Mouse (Mus musculus): ENCODE measurements at regions not wholly inside any gene's neighbourhood (a gene's known extent, or its start where the extent isn't known, plus 50 kb on each side); places are given as distances from the start of the nearest gene placed in this dataset.

- no peak overlapping the region for H3K4me3 ChIP-seq (ENCODE audit: low read depth, low read length)
- H3K27me3 ChIP-seq (ENCODE audit: control insufficient read depth, insufficient read depth, low read length), result no peaks in the 10 kb centered on the region
- no peaks in the 10 kb centered on the region for H3K36me3 ChIP-seq (ENCODE audit: control insufficient read depth, insufficient read depth, low read length)
- peaks cover 3% of the 10 kb centered on the region; the same call in 1 of the 2 replicates for H3K4me1 ChIP-seq (ENCODE audit: control insufficient read depth, insufficient read depth, insufficient read length, low read length)
- TF ChIP-seq CTCF (IDR thresholded peaks at IDR 0.05; ENCODE audit: extremely low read depth, insufficient read length, insufficient replicate concordance, low read depth, low read length) (no peak), POLR2A (IDR thresholded peaks at IDR 0.05; ENCODE audit: low read depth, low read length) (no peak)
- 43% methylated on average over 2 of the region's 2 CpGs for WGBS
- H3K27ac ChIP-seq (ENCODE audit: insufficient read depth, low read depth, low read length), result no peak overlapping the region
Measured at GRCm38 (mm10) chrX:11486588-11486987, 159.0 kb downstream of the H2al1j start.

GRCm38 (mm10) chrX:11487876-11488275, 160.3 kb downstream of the H2al1j start:
- Histone ChIP-seq H3K27ac (ENCODE audit: insufficient read depth, low read depth, low read length) (no peak overlapping the region), H3K4me3 (ENCODE audit: low read depth, low read length) (no peak overlapping the region), H3K27me3 (ENCODE audit: control insufficient read depth, insufficient read depth, low read length) (no peaks in the 10 kb centered on the region), H3K36me3 (ENCODE audit: control insufficient read depth, insufficient read depth, low read length) (no peaks in the 10 kb centered on the region), H3K4me1 (ENCODE audit: control insufficient read depth, insufficient read depth, insufficient read length, low read length) (no peaks in the 10 kb centered on the region)
- 63% methylated on average over 5 of the region's 5 CpGs for WGBS
- no peak for TF ChIP-seq CTCF (IDR thresholded peaks at IDR 0.05; ENCODE audit: extremely low read depth, insufficient read length, insufficient replicate concordance, low read depth, low read length)
- TF ChIP-seq POLR2A (IDR thresholded peaks at IDR 0.05; ENCODE audit: low read depth, low read length), result no peak

DNA sequence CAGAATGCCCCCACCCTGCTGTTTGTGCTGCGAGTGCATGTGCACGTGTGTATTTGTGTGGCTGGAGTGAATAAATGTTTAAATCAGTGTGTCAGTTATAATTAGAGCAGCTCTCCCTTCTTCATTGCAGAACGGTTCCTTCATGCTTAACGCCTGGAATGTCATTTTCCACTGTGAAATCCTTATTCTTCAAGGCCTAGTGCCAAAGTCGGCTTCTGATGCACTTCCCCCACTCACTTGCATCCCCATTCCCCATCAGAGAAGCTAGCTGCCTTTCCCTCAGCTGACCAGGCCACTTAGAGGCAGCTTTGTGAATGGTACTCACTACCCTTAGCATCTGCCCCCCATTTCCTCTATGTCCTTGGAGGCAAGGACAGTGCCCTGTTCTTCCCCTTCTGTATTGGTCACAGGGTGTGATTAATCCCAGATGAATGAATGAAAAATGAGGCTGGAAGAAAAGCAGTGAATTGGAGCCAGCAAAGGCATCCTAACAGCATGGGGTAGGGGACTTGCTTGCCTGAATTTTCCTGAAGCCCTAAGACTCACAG, 162.6 kb downstream of the H2al1j start:
- TF ChIP-seq POLR2A (IDR thresholded peaks at IDR 0.05; ENCODE audit: low read depth, low read length), result no peak
- TF ChIP-seq CTCF (IDR thresholded peaks at IDR 0.05; ENCODE audit: extremely low read depth, insufficient read length, insufficient replicate concordance, low read depth, low read length), result no peak
- Histone ChIP-seq H3K27me3 (ENCODE audit: control insufficient read depth, insufficient read depth, low read length) (no peaks in the 10 kb centered on the region), H3K4me3 (ENCODE audit: low read depth, low read length) (no peak overlapping the region), H3K36me3 (ENCODE audit: control insufficient read depth, insufficient read depth, low read length) (no peaks in the 10 kb centered on the region), H3K27ac (ENCODE audit: insufficient read depth, low read depth, low read length) (no peak overlapping the region), H3K4me1 (ENCODE audit: control insufficient read depth, insufficient read depth, insufficient read length, low read length) (no peaks in the 10 kb centered on the region)
- 82% methylated on average over 5 of the region's 5 CpGs for WGBS

DNA sequence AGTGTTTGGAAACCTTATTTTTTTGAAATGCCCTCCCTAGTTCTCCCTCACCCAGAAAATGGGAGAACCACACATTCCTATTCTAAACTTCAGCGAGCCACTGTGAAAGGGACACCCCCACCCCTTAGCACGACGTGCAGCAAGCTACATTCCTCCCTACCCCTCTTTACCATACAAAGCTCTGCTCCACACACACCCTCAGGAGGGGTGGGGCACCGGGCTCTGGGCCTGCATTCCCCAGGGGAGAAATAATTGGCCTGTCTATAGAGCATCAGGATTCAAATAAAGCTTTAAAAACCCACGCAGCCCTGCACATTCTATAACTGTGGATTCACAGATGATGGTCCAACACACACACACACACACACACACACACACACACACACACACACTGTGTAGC, 163.6 kb downstream of the H2al1j start:
- no peaks in the 10 kb centered on the region for H3K27me3 ChIP-seq (ENCODE audit: control insufficient read depth, insufficient read depth, low read length)
- no peaks in the 10 kb centered on the region for H3K36me3 ChIP-seq (ENCODE audit: control insufficient read depth, insufficient read depth, low read length)
- no peak overlapping the region for H3K27ac ChIP-seq (ENCODE audit: insufficient read depth, low read depth, low read length)
- H3K4me3 ChIP-seq (ENCODE audit: low read depth, low read length), result no peak overlapping the region
- H3K4me1 ChIP-seq (ENCODE audit: control insufficient read depth, insufficient read depth, insufficient read length, low read length), result no peaks in the 10 kb centered on the region
- no peak for TF ChIP-seq POLR2A (IDR thresholded peaks at IDR 0.05; ENCODE audit: low read depth, low read length)
- TF ChIP-seq CTCF (IDR thresholded peaks at IDR 0.05; ENCODE audit: extremely low read depth, insufficient read length, insufficient replicate concordance, low read depth, low read length), result no peak
- 56% methylated on average over 5 of the region's 5 CpGs for WGBS

DNA sequence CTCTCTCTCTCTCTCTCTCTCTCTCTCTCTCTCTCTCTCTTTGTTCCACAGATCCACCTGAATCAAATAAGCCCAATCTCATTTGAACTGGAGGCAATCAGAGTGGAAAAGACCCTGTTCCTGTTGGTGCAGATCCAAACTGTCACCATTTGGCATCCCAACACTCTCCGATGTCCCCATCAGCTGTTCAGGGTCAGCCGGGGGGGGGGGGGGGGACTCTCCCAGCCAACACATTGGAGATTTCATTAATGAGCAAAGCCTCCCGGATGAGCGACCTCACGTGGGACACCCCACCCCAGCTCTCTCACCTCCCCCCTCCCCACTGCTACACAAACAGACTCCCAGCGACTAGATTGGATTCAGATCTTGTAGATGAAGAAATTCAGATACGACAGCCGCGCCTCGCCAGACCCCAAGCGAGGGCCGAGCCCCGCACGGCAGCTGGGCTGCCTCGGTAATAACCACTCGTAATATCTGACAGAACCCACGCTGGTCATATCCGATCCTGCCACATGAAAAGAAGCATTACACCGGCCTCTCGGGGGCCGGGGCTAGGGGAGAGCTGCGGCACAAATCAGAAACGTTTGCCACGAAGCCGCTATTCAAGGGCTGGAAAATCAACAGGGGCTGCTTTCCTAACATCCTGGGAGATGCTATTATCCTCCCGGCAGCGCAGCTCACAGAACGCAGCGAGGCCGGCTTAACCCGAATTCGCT, 164.2 kb downstream of the H2al1j start:
- no peaks in the 10 kb centered on the region for H3K4me1 ChIP-seq (ENCODE audit: control insufficient read depth, insufficient read depth, insufficient read length, low read length)
- no peak overlapping the region for H3K4me3 ChIP-seq (ENCODE audit: low read depth, low read length)
- 48% methylated on average over 32 of the region's 32 CpGs for WGBS
- H3K27me3 ChIP-seq (ENCODE audit: control insufficient read depth, insufficient read depth, low read length), result no peaks in the 10 kb centered on the region
- no peak for TF ChIP-seq CTCF (IDR thresholded peaks at IDR 0.05; ENCODE audit: extremely low read depth, insufficient read length, insufficient replicate concordance, low read depth, low read length)
- TF ChIP-seq POLR2A (IDR thresholded peaks at IDR 0.05; ENCODE audit: low read depth, low read length), result no peak
- no peaks in the 10 kb centered on the region for H3K36me3 ChIP-seq (ENCODE audit: control insufficient read depth, insufficient read depth, low read length)
- H3K27ac ChIP-seq (ENCODE audit: insufficient read depth, low read depth, low read length), result no peak overlapping the region

DNA sequence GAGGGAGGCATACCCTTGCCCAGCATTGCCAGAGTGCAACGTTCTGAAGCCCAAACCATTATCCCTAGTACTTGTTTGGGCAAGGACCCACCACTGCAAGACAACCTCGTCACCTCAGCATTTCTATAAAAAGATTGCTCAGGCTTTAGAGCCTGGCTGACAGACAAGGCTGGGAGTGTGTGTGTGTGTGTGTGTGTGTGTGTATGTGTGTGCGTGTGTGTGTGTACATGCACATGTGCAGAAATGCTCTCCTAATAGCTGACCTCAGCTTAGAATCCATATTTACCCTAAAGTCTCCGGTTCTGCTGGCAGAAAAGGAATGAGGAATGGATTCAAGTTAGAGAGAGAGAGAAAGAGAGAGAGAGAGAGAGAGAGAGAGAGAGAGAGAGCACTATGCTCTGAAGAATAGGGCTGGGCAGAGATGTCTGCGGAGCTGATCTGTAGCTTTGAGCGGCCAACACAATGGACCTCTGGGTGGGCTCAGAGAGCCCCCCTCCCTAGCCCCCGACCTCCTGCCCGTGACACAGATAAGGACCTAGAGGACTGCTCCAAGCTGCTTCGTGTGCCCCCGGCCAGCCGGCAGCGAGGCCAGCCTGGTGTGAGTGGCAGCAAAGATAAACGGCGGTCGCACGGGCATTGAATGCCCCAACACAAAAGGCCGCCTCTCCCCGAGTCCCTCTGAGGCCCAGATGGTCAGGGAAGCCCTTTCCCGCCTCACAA, 166.1 kb downstream of the H2al1j start:
- no peaks in the 10 kb centered on the region for H3K4me1 ChIP-seq (ENCODE audit: control insufficient read depth, insufficient read depth, insufficient read length, low read length)
- TF ChIP-seq CTCF (IDR thresholded peaks at IDR 0.05; ENCODE audit: extremely low read depth, insufficient read length, insufficient replicate concordance, low read depth, low read length), result no peak
- no peak for TF ChIP-seq POLR2A (IDR thresholded peaks at IDR 0.05; ENCODE audit: low read depth, low read length)
- H3K36me3 ChIP-seq (ENCODE audit: control insufficient read depth, insufficient read depth, low read length), result no peaks in the 10 kb centered on the region
- H3K27me3 ChIP-seq (ENCODE audit: control insufficient read depth, insufficient read depth, low read length), result no peaks in the 10 kb centered on the region
- H3K27ac ChIP-seq (ENCODE audit: insufficient read depth, low read depth, low read length), result no peak overlapping the region
- WGBS, result 38% methylated on average over 19 of the region's 19 CpGs
- no peak overlapping the region for H3K4me3 ChIP-seq (ENCODE audit: low read depth, low read length)

- Histone ChIP-seq H3K27ac (ENCODE audit: insufficient read depth, low read depth, low read length) (no peak overlapping the region), H3K36me3 (ENCODE audit: control insufficient read depth, insufficient read depth, low read length) (no peaks in the 10 kb centered on the region), H3K4me3 (ENCODE audit: low read depth, low read length) (no peak overlapping the region), H3K4me1 (ENCODE audit: control insufficient read depth, insufficient read depth, insufficient read length, low read length) (no peaks in the 10 kb centered on the region), H3K27me3 (ENCODE audit: control insufficient read depth, insufficient read depth, low read length) (no peaks in the 10 kb centered on the region)
- TF ChIP-seq CTCF (IDR thresholded peaks at IDR 0.05; ENCODE audit: extremely low read depth, insufficient read length, insufficient replicate concordance, low read depth, low read length), result no peak
- no peak for TF ChIP-seq POLR2A (IDR thresholded peaks at IDR 0.05; ENCODE audit: low read depth, low read length)
- WGBS, result 27% methylated on average over 12 of the region's 12 CpGs
Measured at GRCm38 (mm10) chrX:11494246-11494630, 166.6 kb downstream of the H2al1j start.
